Mouse (Mus musculus): ENCODE measurements at regions not wholly inside any gene's neighbourhood (a gene's known extent, or its start where the extent isn't known, plus 50 kb on each side); places are given as distances from the start of the nearest gene placed in this dataset.

DNA sequence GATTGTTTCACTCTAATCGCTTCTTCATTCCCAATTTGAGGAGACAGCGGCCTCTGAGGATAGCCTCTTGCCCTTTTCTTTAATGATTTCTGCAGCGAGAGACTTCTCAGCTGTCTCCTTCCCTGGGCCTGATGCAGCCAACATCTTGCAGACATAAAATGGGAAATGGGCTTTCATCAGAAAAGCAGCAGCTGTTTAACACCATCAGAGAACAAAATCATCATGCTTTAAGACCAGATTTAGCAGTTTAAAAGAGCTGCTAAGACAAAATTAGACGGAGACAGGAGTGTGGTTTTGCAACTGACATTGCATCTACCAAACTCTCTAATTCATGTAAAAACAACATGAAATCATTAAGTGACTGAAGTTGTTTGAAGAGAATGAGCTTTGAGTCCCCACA lies 431.2 kb upstream of the Gm10295 start:
- Histone ChIP-seq H3K4me2 (replicated peaks) (no peak overlapping the region), H3K4me3 (no peak overlapping the region), H3K9ac (replicated peaks) (no peak overlapping the region), H3K27me3 (no peaks in the 10 kb centered on the region), H3K9me3 (no peaks in the 10 kb centered on the region), H3K4me1 (no peaks in the 10 kb centered on the region), H3K27ac (replicated peaks) (no peak overlapping the region), H3K36me3 (no peaks in the 10 kb centered on the region)
- 85% methylated on average over 4 of the region's 4 CpGs for WGBS
- no peak for ATAC-seq (ENCODE audit: low FRiP score, low read depth)

DNA sequence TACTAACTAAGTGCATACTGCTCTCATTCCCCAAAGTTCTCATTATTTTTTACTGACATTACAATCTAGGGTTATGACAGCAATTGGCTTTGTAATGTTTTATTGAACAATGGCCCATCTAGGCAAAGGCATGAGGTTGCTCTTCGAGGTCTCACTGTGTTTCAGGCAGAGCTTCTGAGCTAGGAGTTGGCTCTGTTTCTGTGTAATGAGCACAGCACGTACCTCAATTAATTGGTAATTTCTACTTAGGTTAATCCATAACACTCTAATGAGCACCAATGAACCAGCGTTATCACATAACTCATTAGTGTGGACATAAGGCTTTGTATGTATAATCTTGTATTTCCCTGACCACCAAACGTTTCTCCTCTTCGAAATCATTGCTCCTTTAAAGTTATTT lies 398.6 kb upstream of the Gm10295 start:
- no peak overlapping the region for H3K9ac ChIP-seq (replicated peaks)
- H3K36me3 ChIP-seq: no peaks in the 10 kb centered on the region
- no peak for ATAC-seq (ENCODE audit: low FRiP score, low read depth)

DNA sequence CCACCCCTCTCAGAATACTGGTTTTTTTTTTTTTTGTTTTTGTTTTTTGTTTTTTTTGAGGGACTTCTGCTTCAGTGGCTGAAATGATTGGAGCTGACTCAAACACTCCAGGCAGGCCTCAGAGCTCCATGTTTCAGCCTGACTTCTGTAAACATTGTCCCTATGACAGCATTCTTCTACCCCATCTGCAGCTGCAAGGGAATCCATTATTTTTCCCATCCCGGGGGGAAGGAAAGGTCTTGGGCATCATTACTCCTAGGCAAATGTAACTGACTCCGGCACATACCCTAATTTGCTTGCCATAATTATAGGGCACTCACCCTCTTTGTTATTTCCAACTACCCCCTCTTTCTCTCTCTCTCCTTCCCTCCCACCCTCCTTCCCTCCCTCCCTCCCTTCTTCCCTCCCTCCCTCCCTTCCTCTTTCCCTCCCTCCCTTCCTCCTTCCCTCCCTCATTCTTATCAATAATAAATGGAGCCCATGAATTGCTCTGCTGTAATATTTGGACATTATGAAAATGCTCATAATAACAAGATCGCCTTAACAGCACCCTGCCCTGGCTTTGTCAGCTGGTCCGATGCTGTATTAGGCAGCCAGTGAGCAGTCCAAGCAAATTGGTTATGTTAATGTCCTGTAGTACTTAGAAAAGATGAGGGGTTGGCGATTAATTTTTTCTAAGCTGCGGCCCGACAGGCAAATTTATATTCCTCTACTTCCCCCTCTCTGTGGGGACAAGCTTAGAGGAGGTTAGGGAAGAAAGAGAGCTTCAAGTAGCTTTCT lies 395.0 kb upstream of the Gm10295 start:
- peak; percentile 52; the same call in 1 of the 2 replicates for ATAC-seq (ENCODE audit: low FRiP score, low read depth)
- 61% methylated on average over 7 of the region's 7 CpGs for WGBS

More for the DNA sequence above, 398.6 kb upstream of the Gm10295 start:
- Histone ChIP-seq H3K4me1 (no peaks in the 10 kb centered on the region), H3K27ac (replicated peaks) (no peak overlapping the region), H3K4me2 (replicated peaks) (no peak overlapping the region), H3K4me3 (no peak overlapping the region), H3K27me3 (no peaks in the 10 kb centered on the region), H3K9me3 (no peaks in the 10 kb centered on the region)
- 83% methylated on average over 5 of the region's 5 CpGs for WGBS

DNA sequence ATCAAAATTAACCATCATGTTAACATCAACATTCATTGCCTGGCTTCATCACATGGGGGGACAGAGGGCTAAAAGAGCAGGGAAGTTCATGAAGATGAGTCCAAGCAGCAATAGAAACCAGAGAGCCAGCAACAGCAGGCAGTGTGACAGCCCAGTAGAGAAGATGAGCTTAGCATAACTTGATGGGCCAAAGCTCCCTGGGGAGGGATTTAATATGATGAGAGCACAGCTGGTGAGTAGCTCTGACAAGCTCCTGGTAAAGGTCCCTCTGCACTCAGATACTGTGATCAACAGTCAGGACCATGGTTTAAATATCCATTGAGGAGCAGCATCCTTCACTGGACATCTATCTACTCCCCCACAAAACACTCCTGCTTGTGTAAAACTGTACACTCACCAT lies 377.2 kb upstream of the Gm10295 start:
- H3K27me3 ChIP-seq: no peaks in the 10 kb centered on the region
- H3K9me3 ChIP-seq: no peaks in the 10 kb centered on the region
- no peaks in the 10 kb centered on the region for H3K36me3 ChIP-seq
- no peak overlapping the region for H3K27ac ChIP-seq (replicated peaks)
- no peak for ATAC-seq (ENCODE audit: low FRiP score, low read depth)
- no peak overlapping the region for H3K4me2 ChIP-seq (replicated peaks)
- no peak overlapping the region for H3K4me3 ChIP-seq
- no peak overlapping the region for H3K9ac ChIP-seq (replicated peaks)
- H3K4me1 ChIP-seq: no peaks in the 10 kb centered on the region; the same call in 1 of the 2 replicates

More for the DNA sequence above, 395.0 kb upstream of the Gm10295 start:
- no peaks in the 10 kb centered on the region for H3K27me3 ChIP-seq
- H3K4me1 ChIP-seq: no peaks in the 10 kb centered on the region
- 0 out of 2 replicates have a peak overlapping the region, but pooled peaks have one; percentile 1 for H3K27ac ChIP-seq (replicated peaks)
- H3K4me3 ChIP-seq: no peak overlapping the region
- no peak overlapping the region for H3K9ac ChIP-seq (replicated peaks)
- no peaks in the 10 kb centered on the region for H3K36me3 ChIP-seq
- no peaks in the 10 kb centered on the region for H3K9me3 ChIP-seq
- H3K4me2 ChIP-seq (replicated peaks): no peak overlapping the region

DNA sequence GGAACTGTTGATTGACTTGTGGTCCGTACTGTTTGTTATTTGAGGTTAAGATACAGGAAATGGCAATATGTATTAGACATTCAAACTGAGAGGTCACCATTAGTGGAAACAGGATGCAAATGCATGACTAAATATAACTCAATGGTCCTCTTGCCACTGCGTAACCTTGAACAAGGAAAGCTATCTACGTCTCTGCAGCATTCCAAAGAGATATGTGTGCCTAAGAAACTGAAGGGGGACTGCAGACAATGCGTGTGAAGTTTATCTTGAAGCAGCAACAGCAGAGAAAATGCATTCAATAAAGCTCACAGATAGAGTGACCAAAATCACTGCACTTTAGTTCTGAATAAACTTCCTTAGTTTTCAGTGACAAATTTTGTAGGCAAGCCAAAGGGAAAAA lies 356.9 kb upstream of the Gm10295 start:
- H3K4me3 ChIP-seq: no peak overlapping the region
- H3K4me1 ChIP-seq: 0 out of 2 replicates have a peak, but pooled peaks cover 2% of the 10 kb centered on the region
- H3K27ac ChIP-seq (replicated peaks): no peak overlapping the region
- H3K9ac ChIP-seq (replicated peaks): no peak overlapping the region
- H3K36me3 ChIP-seq: no peaks in the 10 kb centered on the region
- WGBS: 83% methylated on average over 4 of the region's 4 CpGs
- ATAC-seq (ENCODE audit: low FRiP score, low read depth): no peak
- no peaks in the 10 kb centered on the region for H3K9me3 ChIP-seq
- H3K27me3 ChIP-seq: peaks cover 6% of the 10 kb centered on the region; the same call in 1 of the 2 replicates
- no peak overlapping the region for H3K4me2 ChIP-seq (replicated peaks)

DNA sequence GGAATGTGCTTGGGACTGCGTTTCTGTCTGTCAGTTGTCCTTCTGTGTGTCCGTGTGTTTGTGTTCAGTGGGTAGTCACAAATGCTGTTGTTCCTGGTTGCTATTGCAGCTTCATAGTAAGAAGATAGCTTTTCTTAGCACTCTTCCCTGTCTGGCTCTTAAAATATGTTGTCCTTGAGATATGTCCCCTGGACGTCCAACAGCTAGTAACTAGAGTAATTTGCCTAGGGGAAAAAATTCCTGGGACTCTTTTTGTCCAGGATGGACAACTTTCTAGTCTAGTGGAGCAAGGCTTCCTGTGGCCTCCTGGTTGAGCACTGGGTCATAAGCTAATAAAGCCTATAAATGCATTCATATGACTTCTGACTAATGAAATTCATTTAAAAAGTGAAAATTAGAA lies 354.9 kb upstream of the Gm10295 start:
- 0 out of 2 replicates have a peak overlapping the region, but pooled peaks have one; percentile 73 for H3K27ac ChIP-seq (replicated peaks)
- 56% methylated on average over 3 of the region's 3 CpGs for WGBS
- H3K9me3 ChIP-seq: no peaks in the 10 kb centered on the region
- ATAC-seq (ENCODE audit: low FRiP score, low read depth): no peak; the same call in 1 of the 2 replicates
- H3K9ac ChIP-seq (replicated peaks): no peak overlapping the region; the same call in 1 of the 2 replicates
- no peak overlapping the region for H3K4me3 ChIP-seq
- 0 out of 2 replicates have a peak, but pooled peaks cover 2% of the 10 kb centered on the region for H3K4me1 ChIP-seq
- peaks cover 6% of the 10 kb centered on the region; the same call in 1 of the 2 replicates for H3K27me3 ChIP-seq
- no peaks in the 10 kb centered on the region for H3K36me3 ChIP-seq
- H3K4me2 ChIP-seq (replicated peaks): peak overlapping the region; percentile 79

DNA sequence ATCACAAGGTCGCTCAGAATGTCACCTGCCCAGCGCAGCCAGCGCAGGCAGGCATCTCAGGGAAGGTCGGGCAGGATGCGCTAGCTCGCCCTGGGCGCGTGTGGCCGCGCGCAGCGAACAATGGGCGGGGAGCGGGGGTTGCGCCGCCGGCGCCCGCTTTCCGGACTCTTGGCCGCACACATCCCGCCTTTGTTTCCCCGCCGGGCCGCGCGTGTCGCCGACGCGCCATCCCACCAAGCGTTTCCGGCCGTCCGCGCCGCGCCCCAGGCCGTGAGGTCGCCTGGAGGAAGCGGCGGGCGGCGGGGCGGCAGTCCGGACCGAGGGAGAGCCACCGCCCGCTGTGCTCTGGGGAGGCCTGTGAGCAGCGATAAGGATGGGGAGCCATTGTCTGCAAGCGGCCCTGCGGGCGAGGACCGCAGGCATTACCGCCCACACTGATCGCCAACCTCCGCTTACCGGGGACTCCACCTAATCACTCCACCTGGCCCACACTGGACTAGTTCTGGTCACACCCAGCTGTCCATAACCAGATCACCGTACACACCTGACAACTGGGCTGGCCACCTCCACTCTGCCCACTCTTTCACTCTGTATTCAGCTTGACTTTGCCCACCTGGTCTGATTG lies 354.3 kb upstream of the Gm10295 start:
- H3K9ac ChIP-seq (replicated peaks): peak overlapping the region; percentile 83
- 0 out of 2 replicates have a peak, but pooled peaks cover 2% of the 10 kb centered on the region for H3K4me1 ChIP-seq
- H3K27ac ChIP-seq (replicated peaks): peak overlapping the region; percentile 73
- H3K27me3 ChIP-seq: peaks cover 6% of the 10 kb centered on the region; the same call in 1 of the 2 replicates
- ATAC-seq (ENCODE audit: low FRiP score, low read depth): peak; percentile 90
- no peaks in the 10 kb centered on the region for H3K36me3 ChIP-seq
- peak overlapping the region; percentile 59 for H3K4me3 ChIP-seq
- WGBS: under 1% methylated on average over 42 of the region's 59 CpGs
- H3K9me3 ChIP-seq: no peaks in the 10 kb centered on the region
- peak overlapping the region; percentile 79 for H3K4me2 ChIP-seq (replicated peaks)

DNA sequence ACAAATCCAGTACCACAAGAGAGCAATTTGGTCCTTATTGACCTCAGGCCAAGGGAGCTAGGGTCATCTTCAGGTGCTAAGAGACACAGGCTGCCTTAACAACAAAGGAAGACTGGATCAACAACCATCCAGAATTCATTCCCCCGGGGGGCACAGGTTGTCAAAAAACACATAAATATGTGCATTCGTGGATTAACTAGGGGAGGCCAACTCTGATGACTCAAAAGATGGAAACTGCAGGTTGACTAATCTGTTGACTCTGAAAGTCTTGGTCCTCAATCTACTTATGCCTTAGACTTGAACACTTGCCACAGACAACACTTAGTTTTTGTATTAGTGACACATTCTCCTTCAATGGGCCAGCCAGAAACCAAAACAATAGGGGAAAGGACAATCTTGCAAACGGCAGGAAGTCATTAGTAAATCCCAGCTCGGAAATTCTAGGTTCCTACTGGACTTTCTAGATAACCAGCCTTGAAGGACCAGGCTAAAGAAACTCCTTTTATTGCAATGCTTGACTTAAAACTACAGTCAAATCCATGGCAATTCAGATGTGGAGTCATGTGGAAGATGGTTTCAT lies 353.5 kb upstream of the Gm10295 start:
- H3K27ac ChIP-seq (replicated peaks): no peak overlapping the region
- H3K27me3 ChIP-seq: peaks cover 6% of the 10 kb centered on the region; the same call in 1 of the 2 replicates
- H3K9me3 ChIP-seq: no peaks in the 10 kb centered on the region
- H3K4me1 ChIP-seq: 0 out of 2 replicates have a peak, but pooled peaks cover 2% of the 10 kb centered on the region
- no peak for ATAC-seq (ENCODE audit: low FRiP score, low read depth)
- peak overlapping the region; percentile 59 for H3K4me3 ChIP-seq
- peak overlapping the region; percentile 79 for H3K4me2 ChIP-seq (replicated peaks)
- H3K9ac ChIP-seq (replicated peaks): peak overlapping the region; percentile 83; the same call in 1 of the 2 replicates
- WGBS: 65% methylated on average over 4 of the region's 4 CpGs
- no peaks in the 10 kb centered on the region for H3K36me3 ChIP-seq
